16 mouse cellular contexts compared by ENCODE assay signal in the genomic region with DNA sequence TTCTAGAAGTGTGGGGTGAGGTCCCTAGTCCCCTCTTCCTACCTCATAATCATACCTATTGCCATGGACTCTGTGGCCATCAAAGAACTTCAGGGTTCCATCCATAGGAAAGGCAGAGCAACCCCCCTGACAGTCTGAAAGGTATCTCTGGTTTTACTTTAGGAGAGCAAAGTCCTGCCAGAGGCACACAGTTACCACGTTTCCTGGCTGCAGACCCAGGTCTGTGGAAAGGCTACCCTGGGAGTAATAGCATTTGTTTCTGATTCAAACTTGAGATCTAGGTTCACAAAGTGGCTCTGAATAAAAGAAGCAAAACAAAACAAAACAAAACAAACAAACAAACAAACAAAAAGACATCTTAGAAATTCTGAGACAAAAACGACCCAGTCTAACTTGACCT. TPM values are rescaled to one million over a fixed set of nuclear protein-coding genes. Genes with fewer than 3 reads are reported as not detected.
"Had no signal": no experiment of that assay in that cellular context is flagged by ENCODE, and none has a peak within 500 bp of the region (broad histone marks: within the 10 kb centered on the region; RNA-seq: fewer than 3 reads in every experiment).

No protein-coding gene starts in this region.

- H3K4me1 ChIP-seq: stomach, embryonic 15.5 days had no signal

- H3K36me3 ChIP-seq: neural tube, embryonic 15.5 days; stomach, embryonic 15.5 days had no signal

- H3K4me2 ChIP-seq: neural tube, embryonic 15.5 days; stomach, embryonic 15.5 days had no signal

- H3K9ac ChIP-seq: neural tube, embryonic 15.5 days; stomach, embryonic 15.5 days had no signal

- DNase-seq: retina, postnatal 1 day; right cerebral cortex, adult 18-20 months; right cerebral cortex, postnatal 14 days; right cerebral cortex, postnatal 25 days; right cerebral cortex, postnatal 4 days; spleen, adult 18-20 months; thymus, adult 18-20 months; thymus, adult 2 months; thymus, postnatal 14 days; thymus, postnatal 25 days; thymus, postnatal 36 days; thymus, postnatal 4 days had no signal

- H3K4me3 ChIP-seq: neural tube, embryonic 15.5 days; stomach, embryonic 15.5 days had no signal

- H3K9me3 ChIP-seq: neural tube, embryonic 15.5 days; stomach, embryonic 15.5 days had no signal

- H3K27ac ChIP-seq: neural tube, embryonic 15.5 days; stomach, embryonic 15.5 days; stomach, postnatal 0 days had no signal

RNA-seq across cellular contexts. Expression of a gene that starts 37.3 kb away (rescaled TPM):
- total RNA-seq: neutrophil, adult 5-6 weeks had no signal
